Mouse (Mus musculus) stomach, embryonic 16.5 days (tissue): ENCODE data around the gene Bcat2. TPM values are rescaled to one million over a fixed set of nuclear protein-coding genes. Genes with fewer than 3 reads are reported as not detected.

ENCODE experiments used
- ATAC-seq: fragments of 200-750 bp; cut with Nextera tagmentation; 2 replicates; pipeline ENCODE4 v1.8.0; 2017; ENCODE audit warnings: moderate number of reproducible peaks, moderate TSS enrichment; ENCODE audit not compliant: insufficient read depth, low FRiP score
- H3K27ac ChIP-seq: fragments of 300-500 bp; sonication (generic); 2 replicates; pipeline ENCODE4 v1.5.1; 2014; ENCODE audit warnings: low read length
- H3K27me3 ChIP-seq: fragments of 300-500 bp; sonication (generic); 2 replicates; pipeline ENCODE4 v1.6.1; 2014; ENCODE audit warnings: low read length, control low read depth, mixed read lengths; ENCODE audit not compliant: control insufficient read depth, insufficient read depth
- H3K36me3 ChIP-seq: fragments of 300-500 bp; sonication (generic); 2 replicates; pipeline ENCODE4 v1.6.1; 2014; ENCODE audit warnings: low read length; ENCODE audit not compliant: control insufficient read depth, insufficient read depth
- H3K4me1 ChIP-seq: fragments of 300-500 bp; sonication (generic); 2 replicates; pipeline ENCODE4 v1.6.1; 2014; ENCODE audit warnings: low read length, control low read depth, mixed read lengths; ENCODE audit not compliant: control insufficient read depth, insufficient read depth
- H3K4me2 ChIP-seq: fragments of 300-500 bp; sonication (generic); 2 replicates; pipeline ENCODE4 v1.6.1; 2014; ENCODE audit warnings: low read depth, low read length, mixed read lengths
- H3K4me3 ChIP-seq: fragments of 300-500 bp; sonication (generic); replicated peaks from 2 replicates; pipeline ENCODE4 v1.5.1; 2014; ENCODE audit warnings: mild to moderate bottlenecking, low read length
- H3K9ac ChIP-seq: fragments of 300-500 bp; sonication (generic); 2 replicates; pipeline ENCODE4 v1.6.1; 2014; ENCODE audit warnings: low read length
- H3K9me3 ChIP-seq: fragments of 300-500 bp; sonication (generic); replicated peaks from 2 replicates; pipeline ENCODE4 v1.6.1; 2016; ENCODE audit warnings: low read length, control low read depth; ENCODE audit not compliant: control insufficient read depth
- WGBS: fragments of 180-500 bp; shearing (Covaris S2); extraction: QIAGEN DNeasy Blood & Tissue Kit; methylation state at CpG from one replicate; pipeline ENCODE4 v1.1.7; 2014; 5-methylcytosine and 5-hydroxymethylcytosine counted together
- polyA plus RNA-seq: library from polyadenylated mRNA; unstranded; fragments of >200 nt; fragmentation: Nextera tagmentation; extraction: Ambion mirVana; gene quantifications from 2 replicates; pipeline ENCODE4 v1.2.1, GENCODE M21; 2015

The Bcat2 gene
- polyA plus RNA-seq = 95.7 and 109 TPM in 2 replicates

- no peaks in the 10 kb centered on the region for H3K9me3 ChIP-seq
- H3K36me3 ChIP-seq = no peaks in the 10 kb centered on the region
- under 1% methylated on average over 42 of the region's 42 CpGs for WGBS
- H3K27me3 ChIP-seq = no peaks in the 10 kb centered on the region
- peak; percentile 77 for ATAC-seq
- peak within 1 kb of the TSS; percentile 76 for H3K9ac ChIP-seq
- peak within 1 kb of the TSS; percentile 85 for H3K27ac ChIP-seq
- H3K4me3 ChIP-seq = peak within 1 kb of the TSS; percentile 60
- peaks cover 29% of the 10 kb centered on the region for H3K4me1 ChIP-seq
- H3K4me2 ChIP-seq = peak within 1 kb of the TSS; percentile 74
These were observed at the start of gene Bcat2 for GRCm38 (mm10) chr7:45570103-45570741. Gene Bcat2 (plus strand): TSS chr7:45570153.

DNA sequence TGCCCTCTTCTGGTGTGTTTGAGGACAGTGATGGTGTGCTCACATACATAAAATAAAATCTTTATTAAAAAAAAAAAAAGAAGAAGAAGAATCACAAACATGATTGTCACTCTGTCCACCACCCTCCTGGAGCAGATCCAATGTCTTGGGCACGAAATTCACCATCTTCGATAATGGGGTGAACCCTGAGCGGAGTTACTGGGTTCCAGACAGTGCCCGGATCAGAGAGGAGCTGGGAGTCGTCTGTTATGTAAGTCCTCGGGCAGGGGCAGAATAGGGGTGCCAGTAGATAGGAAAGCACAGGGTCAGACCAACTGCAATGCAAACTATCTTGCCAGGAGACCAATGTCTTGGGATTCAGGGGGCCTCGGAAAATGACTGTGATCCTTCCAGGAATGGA lies 49.3 kb upstream of the Bcat2 start:
- Histone ChIP-seq H3K27ac (no peak overlapping the region), H3K9ac (no peak overlapping the region), H3K36me3 (0 out of 2 replicates have a peak, but pooled peaks cover 11% of the 10 kb centered on the region), H3K27me3 (no peaks in the 10 kb centered on the region), H3K4me1 (peaks cover 33% of the 10 kb centered on the region), H3K4me2 (no peak overlapping the region), H3K4me3 (no peak overlapping the region), H3K9me3 (no peaks in the 10 kb centered on the region)
- 93% methylated on average over 7 of the region's 7 CpGs for WGBS
- ATAC-seq = no peak

GRCm38 (mm10) chr7:45521728-45522184 lies 48.2 kb upstream of the Bcat2 start:
- peak overlapping the region; percentile 94 for H3K27ac ChIP-seq
- peak overlapping the region; percentile 59 for H3K4me2 ChIP-seq
- H3K9ac ChIP-seq = peak overlapping the region; percentile 80
- H3K4me3 ChIP-seq = peak overlapping the region; percentile 67
- no peaks in the 10 kb centered on the region for H3K27me3 ChIP-seq
- WGBS = under 1% methylated on average over 28 of the region's 28 CpGs
- no peaks in the 10 kb centered on the region for H3K9me3 ChIP-seq
- peak; percentile 57; the same call in 1 of the 2 replicates for ATAC-seq
- peaks cover 36% of the 10 kb centered on the region for H3K4me1 ChIP-seq
- 0 out of 2 replicates have a peak, but pooled peaks cover 11% of the 10 kb centered on the region for H3K36me3 ChIP-seq

- 53% methylated on average over 16 of the region's 16 CpGs for WGBS
- peak overlapping the region; percentile 80; the same call in 1 of the 2 replicates for H3K9ac ChIP-seq
- H3K27me3 ChIP-seq = no peaks in the 10 kb centered on the region
- peaks cover 36% of the 10 kb centered on the region for H3K4me1 ChIP-seq
- 0 out of 2 replicates have a peak, but pooled peaks cover 11% of the 10 kb centered on the region for H3K36me3 ChIP-seq
- no peak for ATAC-seq
- H3K9me3 ChIP-seq = no peaks in the 10 kb centered on the region
- H3K4me3 ChIP-seq = peak overlapping the region; percentile 67
- peak overlapping the region; percentile 59 for H3K4me2 ChIP-seq
- H3K27ac ChIP-seq = peak overlapping the region; percentile 94; the same call in 1 of the 2 replicates
These were observed 47.7 kb upstream of the Bcat2 start for GRCm38 (mm10) chr7:45522194-45522752.

GRCm38 (mm10) chr7:45522957-45523676 lies 46.8 kb upstream of the Bcat2 start:
- H3K27me3 ChIP-seq = no peaks in the 10 kb centered on the region
- H3K27ac ChIP-seq = no peak overlapping the region
- no peak for ATAC-seq
- H3K4me2 ChIP-seq = peak overlapping the region; percentile 31
- WGBS = 61% methylated on average over 18 of the region's 18 CpGs
- H3K4me1 ChIP-seq = peaks cover 36% of the 10 kb centered on the region
- 0 out of 2 replicates have a peak, but pooled peaks cover 11% of the 10 kb centered on the region for H3K36me3 ChIP-seq
- peak overlapping the region; percentile 37 for H3K9ac ChIP-seq
- H3K9me3 ChIP-seq = no peaks in the 10 kb centered on the region
- peak overlapping the region; percentile 25 for H3K4me3 ChIP-seq

DNA sequence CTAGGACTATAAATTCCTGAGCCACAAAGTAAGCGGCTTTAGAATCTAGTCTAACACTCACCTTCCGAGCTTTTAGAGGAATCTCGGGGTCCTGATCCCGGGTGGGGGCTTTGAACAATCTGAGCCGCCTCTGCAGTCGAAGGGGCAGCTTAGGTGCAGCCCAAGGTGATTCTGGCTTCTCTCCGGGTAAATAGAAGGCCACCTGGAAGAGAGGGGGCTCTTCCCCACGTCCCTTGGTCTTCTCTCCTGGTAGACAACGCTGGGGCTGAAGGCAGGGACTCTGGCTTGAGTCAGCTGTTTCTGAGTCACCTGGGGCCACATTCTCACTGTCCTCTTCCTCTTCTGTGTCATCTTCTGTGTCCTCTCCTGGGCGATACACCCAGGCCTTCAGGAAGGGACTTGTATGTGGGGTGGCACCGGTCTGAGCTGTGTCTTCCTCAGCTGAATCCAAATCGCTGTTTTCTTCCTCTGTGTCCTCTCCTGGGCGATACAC lies 46.2 kb upstream of the Bcat2 start:
- 77% methylated on average over 12 of the region's 13 CpGs for WGBS
- Histone ChIP-seq H3K4me3 (peak overlapping the region; percentile 25), H3K4me1 (peaks cover 36% of the 10 kb centered on the region), H3K36me3 (0 out of 2 replicates have a peak, but pooled peaks cover 11% of the 10 kb centered on the region), H3K27me3 (no peaks in the 10 kb centered on the region), H3K9me3 (no peaks in the 10 kb centered on the region), H3K4me2 (peak overlapping the region; percentile 31), H3K9ac (peak overlapping the region; percentile 31), H3K27ac (no peak overlapping the region; the same call in 1 of the 2 replicates)
- no peak for ATAC-seq

DNA sequence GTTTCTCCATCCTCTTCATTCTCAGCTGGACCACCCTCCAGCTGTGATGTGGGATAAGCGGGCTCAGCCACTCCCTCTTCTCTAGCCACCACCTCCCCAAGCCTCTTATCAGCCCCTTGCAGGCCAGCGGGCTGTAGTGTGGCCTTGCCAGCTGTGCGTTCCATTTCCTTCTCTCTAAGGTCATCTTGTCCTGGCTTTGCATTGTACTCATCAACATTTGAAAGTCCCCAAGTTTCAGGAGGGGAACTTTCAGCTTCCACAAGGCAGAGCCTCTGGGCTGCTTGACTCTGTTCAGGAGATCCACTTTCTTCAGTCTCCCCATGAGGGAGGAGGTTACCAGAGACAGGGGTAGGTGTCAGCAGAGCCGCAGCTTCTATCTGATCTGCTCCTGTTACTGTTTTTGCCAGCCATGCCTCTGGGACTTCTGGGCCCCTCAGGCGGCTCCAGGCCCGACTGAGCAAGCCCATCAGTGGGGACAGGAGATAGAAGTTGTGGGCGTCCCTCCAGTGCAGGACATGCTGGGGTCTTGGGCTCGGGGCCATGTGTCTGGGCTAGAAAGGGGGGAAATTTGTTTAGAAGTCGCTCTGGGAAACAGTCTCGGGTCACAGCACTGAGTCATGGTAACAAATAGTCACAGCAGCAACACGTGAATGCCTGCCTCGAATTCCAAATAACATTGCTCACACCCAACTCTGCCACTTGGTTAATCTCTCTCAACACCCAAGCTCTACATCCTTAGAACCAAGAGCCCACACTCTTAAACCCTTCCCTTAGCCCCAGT lies 44.9 kb upstream of the Bcat2 start:
- Histone ChIP-seq H3K27ac (peak overlapping the region; percentile 94), H3K27me3 (no peaks in the 10 kb centered on the region), H3K36me3 (0 out of 2 replicates have a peak, but pooled peaks cover 11% of the 10 kb centered on the region), H3K4me2 (peak overlapping the region; percentile 95), H3K4me3 (peak overlapping the region; percentile 85), H3K4me1 (peaks cover 40% of the 10 kb centered on the region), H3K9ac (peak overlapping the region; percentile 95), H3K9me3 (no peaks in the 10 kb centered on the region)
- WGBS = 15% methylated on average over 12 of the region's 12 CpGs
- no peak for ATAC-seq

DNA sequence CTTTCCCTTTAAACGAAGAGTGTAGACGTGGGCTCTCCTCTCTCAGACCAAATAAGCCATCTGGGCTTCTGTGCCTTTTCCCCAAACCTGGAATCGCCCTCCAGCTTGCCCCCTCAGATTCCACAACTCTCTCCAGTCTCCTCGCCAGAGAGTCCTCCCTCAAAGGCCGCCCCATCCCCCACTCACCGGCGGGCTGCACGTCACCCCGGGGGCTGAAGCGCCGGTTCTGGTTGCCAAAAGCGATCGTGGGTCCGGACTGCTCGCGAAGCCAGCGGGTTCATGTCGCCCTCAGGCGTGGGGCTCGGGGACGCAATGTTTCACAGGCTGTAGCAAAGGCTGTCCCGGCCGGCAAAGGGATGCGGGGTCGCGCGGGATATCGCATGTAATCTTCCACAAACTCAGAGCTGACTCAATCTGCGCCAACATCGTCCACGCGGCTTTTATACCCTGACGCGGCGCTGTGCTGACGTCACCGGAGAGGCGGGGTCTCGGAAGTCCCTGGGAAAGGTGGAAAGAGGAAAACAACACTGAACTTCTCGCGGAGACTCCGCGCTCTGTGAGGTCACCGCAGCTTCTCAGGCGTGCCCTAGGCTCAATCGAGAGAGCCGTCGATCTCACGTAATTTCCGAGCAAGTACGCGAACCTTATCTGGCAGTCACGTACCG lies 44.0 kb upstream of the Bcat2 start, which contains the start of the genes Ppp1r15a and Plekha4:
Gene Ppp1r15a, minus strand, starts transcription at position 460 of the 665 bp plus-strand sequence.
Gene Plekha4, plus strand, starts transcription at position 522 of the 665 bp plus-strand sequence.
- H3K4me3 ChIP-seq = peak within 1 kb of the TSS; percentile 85
- H3K4me1 ChIP-seq = peaks cover 46% of the 10 kb centered on the region
- peak within 1 kb of the TSS; percentile 94 for H3K27ac ChIP-seq
- WGBS = under 1% methylated on average over 54 of the region's 54 CpGs
- no peaks in the 10 kb centered on the region for H3K27me3 ChIP-seq
- H3K9me3 ChIP-seq = no peaks in the 10 kb centered on the region
- peak; percentile 89 for ATAC-seq
- H3K4me2 ChIP-seq = peak within 1 kb of the TSS; percentile 95
- peak within 1 kb of the TSS; percentile 95 for H3K9ac ChIP-seq
- 0 out of 2 replicates have a peak, but pooled peaks cover 11% of the 10 kb centered on the region for H3K36me3 ChIP-seq
